Mouse (Mus musculus): ENCODE measurements at regions not wholly inside any gene's neighbourhood (a gene's known extent, or its start where the extent isn't known, plus 50 kb on each side); places are given as distances from the start of the nearest gene placed in this dataset.

GRCm38 (mm10) chr13:40518180-40518579 is 156.9 kb upstream of the Ofcc1 start:
- H3K4me1 ChIP-seq (ENCODE audit: insufficient read depth, low read length): no peaks in the 10 kb centered on the region
- no peaks in the 10 kb centered on the region for H3K9me3 ChIP-seq (ENCODE audit: low read length)
- no peak overlapping the region for H3K9ac ChIP-seq (replicated peaks; ENCODE audit: low read length)
- no peak for ATAC-seq (ENCODE audit: low FRiP score, low TSS enrichment)
- no peaks in the 10 kb centered on the region for H3K27me3 ChIP-seq (ENCODE audit: insufficient read depth, low read length)
- no peak overlapping the region for H3K4me2 ChIP-seq (replicated peaks; ENCODE audit: low read depth, low read length)
- WGBS: 62% methylated on average over 4 of the region's 4 CpGs
- no peaks in the 10 kb centered on the region for H3K36me3 ChIP-seq (ENCODE audit: insufficient read depth, low read length)
- H3K27ac ChIP-seq (ENCODE audit: low read length): no peak overlapping the region
- no peak overlapping the region for H3K4me3 ChIP-seq (ENCODE audit: low read length)

GRCm38 (mm10) chr13:40509290-40509689 is 148.0 kb upstream of the Ofcc1 start:
- H3K36me3 ChIP-seq (ENCODE audit: insufficient read depth, low read length): no peaks in the 10 kb centered on the region
- H3K9ac ChIP-seq (replicated peaks; ENCODE audit: low read length): no peak overlapping the region
- no peak overlapping the region for H3K4me3 ChIP-seq (ENCODE audit: low read length)
- no peak overlapping the region for H3K27ac ChIP-seq (ENCODE audit: low read length)
- no peaks in the 10 kb centered on the region for H3K9me3 ChIP-seq (ENCODE audit: low read length)
- no peak overlapping the region for H3K4me2 ChIP-seq (replicated peaks; ENCODE audit: low read depth, low read length)
- H3K27me3 ChIP-seq (ENCODE audit: insufficient read depth, low read length): no peaks in the 10 kb centered on the region
- H3K4me1 ChIP-seq (ENCODE audit: insufficient read depth, low read length): no peaks in the 10 kb centered on the region
- whole genome bisulfite sequencing: 46% methylated on average over 1 of the region's 1 CpGs
- no peak for ATAC-seq (ENCODE audit: low FRiP score, low TSS enrichment)

GRCm38 (mm10) chr13:40480830-40481229 is 119.6 kb upstream of the Ofcc1 start:
- ATAC-seq (ENCODE audit: low FRiP score, low TSS enrichment): no peak
- Histone ChIP-seq H3K9me3 (ENCODE audit: low read length) (no peaks in the 10 kb centered on the region), H3K4me2 (replicated peaks; ENCODE audit: low read depth, low read length) (no peak overlapping the region), H3K36me3 (ENCODE audit: insufficient read depth, low read length) (no peaks in the 10 kb centered on the region), H3K9ac (replicated peaks; ENCODE audit: low read length) (no peak overlapping the region), H3K27me3 (ENCODE audit: insufficient read depth, low read length) (no peaks in the 10 kb centered on the region), H3K4me1 (ENCODE audit: insufficient read depth, low read length) (no peaks in the 10 kb centered on the region), H3K27ac (ENCODE audit: low read length) (no peak overlapping the region), H3K4me3 (ENCODE audit: low read length) (no peak overlapping the region)
- 51% methylated on average over 7 of the region's 7 CpGs for WGBS

- H3K36me3 ChIP-seq (ENCODE audit: insufficient read depth, low read length): no peaks in the 10 kb centered on the region
- H3K4me1 ChIP-seq (ENCODE audit: insufficient read depth, low read length): no peaks in the 10 kb centered on the region
- 79% methylated on average over 3 of the region's 3 CpGs for WGBS
- ATAC-seq (ENCODE audit: low FRiP score, low TSS enrichment): no peak
- H3K4me2 ChIP-seq (replicated peaks; ENCODE audit: low read depth, low read length): no peak overlapping the region
- H3K9me3 ChIP-seq (ENCODE audit: low read length): no peaks in the 10 kb centered on the region
- H3K4me3 ChIP-seq (ENCODE audit: low read length): no peak overlapping the region
- no peak overlapping the region for H3K9ac ChIP-seq (replicated peaks; ENCODE audit: low read length)
- H3K27me3 ChIP-seq (ENCODE audit: insufficient read depth, low read length): no peaks in the 10 kb centered on the region
- H3K27ac ChIP-seq (ENCODE audit: low read length): no peak overlapping the region
These were observed 111.4 kb upstream of the Ofcc1 start for GRCm38 (mm10) chr13:40472683-40473082.

DNA sequence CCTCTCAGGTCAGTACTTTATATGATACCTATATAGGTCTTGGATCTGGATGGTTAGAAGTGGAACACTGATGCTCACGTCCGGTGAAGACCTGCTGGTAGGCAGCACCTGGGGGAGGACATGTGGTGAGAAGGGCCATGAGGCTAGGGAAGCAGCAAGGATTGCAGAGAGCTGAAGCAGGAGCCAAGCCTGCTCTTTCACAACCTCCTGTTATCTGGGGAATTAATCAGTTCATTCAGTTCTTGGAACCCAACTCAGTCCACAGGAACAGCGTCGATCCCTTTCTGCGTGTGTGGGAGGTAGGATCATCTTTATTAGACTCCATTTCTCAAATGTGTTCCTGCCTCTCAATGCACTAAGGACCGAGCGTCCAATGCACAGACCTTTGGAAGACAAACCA is 107.9 kb upstream of the Ofcc1 start:
- H3K4me3 ChIP-seq (ENCODE audit: low read length): no peak overlapping the region
- no peaks in the 10 kb centered on the region for H3K9me3 ChIP-seq (ENCODE audit: low read length)
- no peaks in the 10 kb centered on the region for H3K27me3 ChIP-seq (ENCODE audit: insufficient read depth, low read length)
- WGBS: 76% methylated on average over 7 of the region's 7 CpGs
- no peak overlapping the region for H3K27ac ChIP-seq (ENCODE audit: low read length)
- no peak overlapping the region for H3K9ac ChIP-seq (replicated peaks; ENCODE audit: low read length)
- H3K4me2 ChIP-seq (replicated peaks; ENCODE audit: low read depth, low read length): no peak overlapping the region
- H3K36me3 ChIP-seq (ENCODE audit: insufficient read depth, low read length): no peaks in the 10 kb centered on the region
- no peak for ATAC-seq (ENCODE audit: low FRiP score, low TSS enrichment)
- no peaks in the 10 kb centered on the region for H3K4me1 ChIP-seq (ENCODE audit: insufficient read depth, low read length)

- Histone ChIP-seq H3K4me3 (ENCODE audit: low read length) (no peak overlapping the region), H3K27me3 (ENCODE audit: insufficient read depth, low read length) (no peaks in the 10 kb centered on the region), H3K27ac (ENCODE audit: low read length) (no peak overlapping the region), H3K4me1 (ENCODE audit: insufficient read depth, low read length) (no peaks in the 10 kb centered on the region), H3K9me3 (ENCODE audit: low read length) (no peaks in the 10 kb centered on the region), H3K9ac (replicated peaks; ENCODE audit: low read length) (no peak overlapping the region), H3K4me2 (replicated peaks; ENCODE audit: low read depth, low read length) (no peak overlapping the region), H3K36me3 (ENCODE audit: insufficient read depth, low read length) (no peaks in the 10 kb centered on the region)
- WGBS: 82% methylated on average over 2 of the region's 2 CpGs
- no peak for ATAC-seq (ENCODE audit: low FRiP score, low TSS enrichment)
These were observed 92.1 kb upstream of the Ofcc1 start for GRCm38 (mm10) chr13:40453360-40453759.

DNA sequence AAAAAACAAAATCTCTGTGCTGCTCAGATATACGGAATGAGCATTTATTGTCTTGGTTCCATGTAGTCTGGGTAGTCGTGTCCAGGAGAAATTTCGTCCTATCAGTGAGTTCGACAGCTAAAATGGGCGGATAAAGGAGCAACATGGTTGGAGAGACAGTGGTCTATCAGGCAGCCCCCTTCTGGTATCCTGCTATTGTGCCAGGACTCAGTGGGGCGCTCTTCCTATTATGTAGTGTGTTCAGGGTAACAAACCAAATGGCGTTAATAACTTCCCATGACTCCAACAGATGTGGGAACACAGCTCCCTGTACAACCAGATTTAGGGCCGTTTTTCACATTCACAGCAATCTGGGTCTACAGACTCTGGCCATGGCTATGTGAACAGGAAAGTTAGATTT is 68.6 kb upstream of the Ofcc1 start:
- no peak for ATAC-seq (ENCODE audit: low FRiP score, low TSS enrichment)
- Histone ChIP-seq H3K27me3 (ENCODE audit: insufficient read depth, low read length) (no peaks in the 10 kb centered on the region), H3K4me3 (ENCODE audit: low read length) (no peak overlapping the region), H3K36me3 (ENCODE audit: insufficient read depth, low read length) (no peaks in the 10 kb centered on the region), H3K4me2 (replicated peaks; ENCODE audit: low read depth, low read length) (no peak overlapping the region), H3K9me3 (ENCODE audit: low read length) (no peaks in the 10 kb centered on the region), H3K4me1 (ENCODE audit: insufficient read depth, low read length) (no peaks in the 10 kb centered on the region), H3K27ac (ENCODE audit: low read length) (no peak overlapping the region), H3K9ac (replicated peaks; ENCODE audit: low read length) (no peak overlapping the region)
- 79% methylated on average over 8 of the region's 8 CpGs for WGBS

DNA sequence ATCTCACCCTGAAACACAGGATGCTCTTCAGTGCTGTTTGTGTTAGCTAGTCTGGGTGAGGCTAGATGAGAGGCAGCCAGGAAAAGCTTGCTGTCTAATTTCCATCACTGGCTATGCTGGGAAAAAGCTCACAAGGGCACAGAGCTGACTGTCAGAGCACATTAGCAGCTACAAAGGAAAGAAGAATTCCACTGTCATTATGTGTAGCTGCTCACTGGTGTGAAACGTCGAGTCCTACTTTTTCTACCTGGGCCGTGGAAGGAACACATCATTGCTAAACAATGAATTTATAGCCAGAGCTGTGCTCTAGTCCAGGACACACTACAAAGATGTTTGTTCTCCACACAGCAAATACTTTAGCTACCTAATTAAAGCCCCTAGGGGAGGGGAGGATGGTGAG is 61.8 kb upstream of the Ofcc1 start:
- no peak overlapping the region for H3K4me3 ChIP-seq (ENCODE audit: low read length)
- no peak overlapping the region for H3K9ac ChIP-seq (replicated peaks; ENCODE audit: low read length)
- no peak overlapping the region for H3K27ac ChIP-seq (ENCODE audit: low read length)
- no peaks in the 10 kb centered on the region for H3K36me3 ChIP-seq (ENCODE audit: insufficient read depth, low read length)
- no peak for ATAC-seq (ENCODE audit: low FRiP score, low TSS enrichment)
- WGBS: 45% methylated on average over 3 of the region's 3 CpGs
- H3K9me3 ChIP-seq (ENCODE audit: low read length): no peaks in the 10 kb centered on the region
- no peaks in the 10 kb centered on the region for H3K27me3 ChIP-seq (ENCODE audit: insufficient read depth, low read length)
- no peak overlapping the region for H3K4me2 ChIP-seq (replicated peaks; ENCODE audit: low read depth, low read length)
- H3K4me1 ChIP-seq (ENCODE audit: insufficient read depth, low read length): peaks cover under 1% of the 10 kb centered on the region; the same call in 1 of the 2 replicates

- H3K27ac ChIP-seq (ENCODE audit: low read length): no peak overlapping the region
- H3K4me2 ChIP-seq (replicated peaks; ENCODE audit: low read depth, low read length): no peak overlapping the region
- H3K4me3 ChIP-seq (ENCODE audit: low read length): no peak overlapping the region
- H3K27me3 ChIP-seq (ENCODE audit: insufficient read depth, low read length): no peaks in the 10 kb centered on the region
- WGBS: 28% methylated on average over 3 of the region's 3 CpGs
- no peak overlapping the region for H3K9ac ChIP-seq (replicated peaks; ENCODE audit: low read length)
- peaks cover 5% of the 10 kb centered on the region; the same call in 1 of the 2 replicates for H3K4me1 ChIP-seq (ENCODE audit: insufficient read depth, low read length)
- ATAC-seq (ENCODE audit: low FRiP score, low TSS enrichment): no peak
- H3K36me3 ChIP-seq (ENCODE audit: insufficient read depth, low read length): no peaks in the 10 kb centered on the region
- no peaks in the 10 kb centered on the region for H3K9me3 ChIP-seq (ENCODE audit: low read length)
These were observed 56.6 kb upstream of the Ofcc1 start for GRCm38 (mm10) chr13:40417856-40418255.

DNA sequence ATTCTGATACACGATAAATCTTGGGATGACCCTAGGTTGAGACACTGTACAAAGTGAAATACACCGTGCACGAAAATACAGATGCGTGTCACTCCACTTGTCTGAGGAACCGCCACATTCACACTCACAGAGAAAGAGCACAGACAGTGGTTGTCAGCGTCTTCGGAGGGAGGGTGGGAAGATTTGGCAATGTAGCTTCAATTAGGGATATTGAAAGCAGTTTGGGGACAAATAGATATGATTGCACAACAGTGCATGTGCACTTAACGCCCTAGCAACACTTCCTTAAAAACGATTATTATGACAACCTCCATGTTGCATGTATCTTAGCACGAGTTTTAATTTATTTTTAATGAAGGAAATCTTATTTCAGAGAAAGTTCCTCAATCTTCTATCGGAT is 51.8 kb upstream of the Ofcc1 start:
- 87% methylated on average over 11 of the region's 11 CpGs for WGBS
- H3K9me3 ChIP-seq (ENCODE audit: low read length): no peaks in the 10 kb centered on the region
- no peak overlapping the region for H3K9ac ChIP-seq (replicated peaks; ENCODE audit: low read length)
- H3K4me3 ChIP-seq (ENCODE audit: low read length): no peak overlapping the region
- peaks cover 5% of the 10 kb centered on the region; the same call in 1 of the 2 replicates for H3K4me1 ChIP-seq (ENCODE audit: insufficient read depth, low read length)
- ATAC-seq (ENCODE audit: low FRiP score, low TSS enrichment): no peak
- H3K27me3 ChIP-seq (ENCODE audit: insufficient read depth, low read length): no peaks in the 10 kb centered on the region
- H3K36me3 ChIP-seq (ENCODE audit: insufficient read depth, low read length): no peaks in the 10 kb centered on the region
- H3K27ac ChIP-seq (ENCODE audit: low read length): no peak overlapping the region
- no peak overlapping the region for H3K4me2 ChIP-seq (replicated peaks; ENCODE audit: low read depth, low read length)

All from kidney, embryonic 16.5 days (tissue).